Mouse (Mus musculus): ENCODE data around the gene Ttc41.

DNA sequence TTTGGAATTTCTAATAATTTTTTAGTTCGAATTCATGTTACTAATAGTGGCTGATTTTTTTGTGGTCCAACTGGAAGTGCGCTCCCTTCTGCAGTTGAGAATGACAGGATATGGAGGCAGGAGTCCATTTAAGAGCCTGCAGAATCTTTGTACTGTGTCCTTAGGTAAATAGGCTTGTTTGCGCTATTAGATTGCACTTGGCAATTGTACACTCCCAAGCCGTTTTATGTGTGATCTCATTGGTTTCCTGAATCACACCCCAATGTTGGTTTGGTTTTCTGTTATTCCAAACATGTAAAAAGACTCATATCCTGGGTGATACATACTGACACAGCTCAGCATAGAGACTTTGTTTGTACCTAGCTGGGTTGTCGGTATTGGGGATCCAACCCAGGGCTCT is 78.0 kb downstream of the Ttc41 start:
- no peak for TF ChIP-seq EP300 (IDR thresholded peaks at IDR 0.05; ENCODE audit: insufficient read depth, low read depth, low read length)
- TF ChIP-seq POLR2A (IDR thresholded peaks at IDR 0.05; ENCODE audit: insufficient read depth, low read length): no peak

Measured in ES-Bruce4 (cell line).